Mouse (Mus musculus): ENCODE measurements around the gene Naga.
"Not testable (repeated sequence)": the region's sequence is repeated elsewhere in the genome, so short reads cannot be mapped to it uniquely, and the experiment has no call there.

The Naga gene

GRCm38 (mm10) chr15:82338593-82339112, at the start of gene Naga, which contains the start of the genes Pheta2 and Smdt1:
Naga (minus strand) TSS chr15:82338925.
Pheta2 (plus strand) TSS chr15:82338942.
Smdt1 (plus strand) TSS chr15:82338959.
- DNase-seq = peak; percentile 97 to 98

GRCm38 (mm10) chr15:82385729-82386128, 47.0 kb upstream of the Naga start:
- DNase-seq = no peak

- no peak for DNase-seq
These were observed 43.7 kb upstream of the Naga start for GRCm38 (mm10) chr15:82382441-82382840.

GRCm38 (mm10) chr15:82380714-82381062, 42.0 kb upstream of the Naga start:
- no peak for DNase-seq

- DNase-seq = peak; percentile 67 to 78
These were observed 41.4 kb upstream of the Naga start, which contains the start of gene Cyp2d22 for GRCm38 (mm10) chr15:82379871-82380713. Cyp2d22 (minus strand) TSS chr15:82380260.

- DNase-seq = no peak
These were observed 40.8 kb upstream of the Naga start for GRCm38 (mm10) chr15:82379511-82379870.

GRCm38 (mm10) chr15:82378261-82379180, 39.8 kb upstream of the Naga start:
- no peak for DNase-seq

GRCm38 (mm10) chr15:82377701-82378100, 39.0 kb upstream of the Naga start:
- no peak for DNase-seq

- peak in 1 of 2 experiments; percentile 28 for DNase-seq
These were observed 37.8 kb upstream of the Naga start for GRCm38 (mm10) chr15:82376393-82377138.

- DNase-seq = no peak
These were observed 37.1 kb upstream of the Naga start for GRCm38 (mm10) chr15:82375855-82376254.

- DNase-seq = no peak
These were observed 35.7 kb upstream of the Naga start for GRCm38 (mm10) chr15:82374437-82374836.

- DNase-seq = no peak
These were observed 34.3 kb upstream of the Naga start for GRCm38 (mm10) chr15:82372991-82373390.

- no peak for DNase-seq
These were observed 33.7 kb upstream of the Naga start for GRCm38 (mm10) chr15:82372446-82372845.

- DNase-seq = no peak
These were observed 30.1 kb upstream of the Naga start for GRCm38 (mm10) chr15:82368851-82369250.

GRCm38 (mm10) chr15:82368146-82368545, 29.4 kb upstream of the Naga start:
- no peak for DNase-seq

- DNase-seq = not testable (repeated sequence)
These were observed 25.8 kb upstream of the Naga start for GRCm38 (mm10) chr15:82364561-82364960.

- DNase-seq = not testable (repeated sequence)
These were observed 25.1 kb upstream of the Naga start for GRCm38 (mm10) chr15:82363801-82364200.

- no peak for DNase-seq
These were observed 23.5 kb upstream of the Naga start for GRCm38 (mm10) chr15:82362234-82362633.

GRCm38 (mm10) chr15:82361459-82362018, 22.8 kb upstream of the Naga start:
- peak in 1 of 2 experiments; percentile 3 for DNase-seq

- peak in 1 of 2 experiments; percentile 3 for DNase-seq
These were observed 19.9 kb upstream of the Naga start for GRCm38 (mm10) chr15:82358431-82359260.

Data from cerebellum, adult 18-20 months (tissue).